16 mouse cellular contexts compared by ENCODE assay signal in the genomic region with DNA sequence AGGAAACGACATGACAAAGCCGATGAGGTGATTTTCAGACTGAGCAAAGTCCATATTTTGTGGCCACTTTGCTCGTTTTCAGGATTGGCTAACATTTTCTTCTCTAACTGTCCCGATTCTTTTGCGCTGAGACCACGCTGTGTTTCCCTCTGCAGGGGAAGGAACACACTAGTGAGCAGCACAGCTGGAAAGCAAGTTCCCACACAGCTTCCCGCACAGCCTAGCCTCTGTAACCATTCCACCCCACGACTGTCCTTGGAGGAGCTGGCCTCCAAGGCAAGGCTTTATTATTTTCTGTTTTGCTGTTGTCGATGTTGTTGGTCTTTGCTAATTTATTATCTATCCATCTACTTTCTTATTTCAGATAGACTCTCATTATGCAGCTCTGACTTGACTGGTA. TPM values are rescaled to one million over a fixed set of nuclear protein-coding genes. Genes with fewer than 3 reads are reported as not detected.
DNase-seq lines count a peak whose midpoint lies in the region; ATAC-seq and TF ChIP-seq lines count a peak whose summit lies in the region.
"Had no signal": no experiment of that assay in that cellular context is flagged by ENCODE, and none has a peak within 500 bp of the region (broad histone marks: within the 10 kb centered on the region; RNA-seq: fewer than 3 reads in every experiment).

No protein-coding gene starts in this region.

- H3K4me2 ChIP-seq in forebrain, embryonic 13.5 days, result no peak overlapping the region
- H3K4me2 ChIP-seq in forebrain, postnatal 0 days (ENCODE audit: low read depth), result no peak overlapping the region
- no peak overlapping the region for H3K4me2 ChIP-seq in hindbrain, postnatal 0 days (ENCODE audit: low read depth, low read length)
- no peak overlapping the region for H3K4me2 ChIP-seq in hindbrain, embryonic 16.5 days (ENCODE audit: low read length)
- H3K4me2 ChIP-seq in limb, embryonic 11.5 days (ENCODE audit: low read depth, severe bottlenecking), result no peak overlapping the region

- ATAC-seq in forebrain, embryonic 13.5 days, result peak; percentile 12; the same call in 1 of the 2 replicates
- no peak for ATAC-seq in forebrain, postnatal 0 days
- no peak for ATAC-seq in hindbrain, postnatal 0 days
- ATAC-seq in hindbrain, embryonic 16.5 days, result no peak
- ATAC-seq in limb, embryonic 11.5 days (ENCODE audit: insufficient number of reproducible peaks, low FRiP score, low TSS enrichment, low read depth), result no peak
- ATAC-seq: activated CD4-positive, CD25-positive, alpha-beta regulatory T cell, adult 4 months had no signal

- no peak overlapping the region for H3K9ac ChIP-seq in forebrain, embryonic 13.5 days
- H3K9ac ChIP-seq in forebrain, postnatal 0 days, result no peak overlapping the region
- H3K9ac ChIP-seq in hindbrain, postnatal 0 days (replicated peaks; ENCODE audit: low read length), result no peak overlapping the region
- H3K9ac ChIP-seq in hindbrain, embryonic 16.5 days (ENCODE audit: low read depth, low read length), result no peak overlapping the region
- H3K9ac ChIP-seq in limb, embryonic 11.5 days (ENCODE audit: low read length), result no peak overlapping the region

- no peaks in the 10 kb centered on the region for H3K9me3 ChIP-seq in forebrain, embryonic 13.5 days (replicated peaks)
- no peaks in the 10 kb centered on the region for H3K9me3 ChIP-seq in forebrain, postnatal 0 days (ENCODE audit: low read length)
- no peaks in the 10 kb centered on the region for H3K9me3 ChIP-seq in hindbrain, postnatal 0 days (ENCODE audit: low read length)
- H3K9me3 ChIP-seq in hindbrain, embryonic 16.5 days (ENCODE audit: control insufficient read depth, low read length), result no peaks in the 10 kb centered on the region
- no peaks in the 10 kb centered on the region for H3K9me3 ChIP-seq in embryonic facial prominence, embryonic 10.5 days
- H3K9me3 ChIP-seq in limb, embryonic 11.5 days (ENCODE audit: control insufficient read depth, low read length), result no peaks in the 10 kb centered on the region

- peaks cover 17% of the 10 kb centered on the region for H3K4me1 ChIP-seq in forebrain, embryonic 13.5 days
- H3K4me1 ChIP-seq in forebrain, postnatal 0 days (ENCODE audit: insufficient read depth), result no peaks in the 10 kb centered on the region
- H3K4me1 ChIP-seq in hindbrain, postnatal 0 days (ENCODE audit: insufficient read depth, low read length), result no peaks in the 10 kb centered on the region
- peaks cover 3% of the 10 kb centered on the region for H3K4me1 ChIP-seq in hindbrain, embryonic 16.5 days (ENCODE audit: control insufficient read depth, insufficient read depth, low read depth, low read length)
- H3K4me1 ChIP-seq in embryonic facial prominence, embryonic 10.5 days, result peaks cover 8% of the 10 kb centered on the region; the same call in 1 of the 2 replicates
- H3K4me1 ChIP-seq in limb, embryonic 11.5 days (ENCODE audit: control insufficient read depth, insufficient read depth, low read length), result peaks cover 11% of the 10 kb centered on the region; the same call in 1 of the 2 replicates

- 47% methylated on average over 9 of the region's 9 CpGs for WGBS in forebrain, embryonic 13.5 days
- WGBS in forebrain, postnatal 0 days, result 53% methylated on average over 9 of the region's 9 CpGs
- 45% methylated on average over 9 of the region's 9 CpGs for WGBS in hindbrain, postnatal 0 days
- 26% methylated on average over 9 of the region's 9 CpGs for WGBS in hindbrain, embryonic 16.5 days
- WGBS in embryonic facial prominence, embryonic 10.5 days, result 60% methylated on average over 9 of the region's 9 CpGs
- WGBS in limb, embryonic 11.5 days, result 53% methylated on average over 9 of the region's 9 CpGs

- H3K36me3 ChIP-seq in forebrain, embryonic 13.5 days (ENCODE audit: poor library complexity, severe bottlenecking), result no peaks in the 10 kb centered on the region
- H3K36me3 ChIP-seq in forebrain, postnatal 0 days (ENCODE audit: insufficient read depth), result no peaks in the 10 kb centered on the region
- no peaks in the 10 kb centered on the region for H3K36me3 ChIP-seq in hindbrain, postnatal 0 days (ENCODE audit: insufficient read depth, low read length)
- H3K36me3 ChIP-seq in hindbrain, embryonic 16.5 days (ENCODE audit: control insufficient read depth, insufficient read depth, low read length), result no peaks in the 10 kb centered on the region
- H3K36me3 ChIP-seq in embryonic facial prominence, embryonic 10.5 days (replicated peaks), result no peaks in the 10 kb centered on the region
- no peaks in the 10 kb centered on the region for H3K36me3 ChIP-seq in limb, embryonic 11.5 days (ENCODE audit: control insufficient read depth, insufficient read depth, low read length)

- H3K27me3 ChIP-seq in forebrain, embryonic 13.5 days, result no peaks in the 10 kb centered on the region
- no peaks in the 10 kb centered on the region for H3K27me3 ChIP-seq in forebrain, postnatal 0 days (ENCODE audit: insufficient read depth, low read length)
- no peaks in the 10 kb centered on the region for H3K27me3 ChIP-seq in hindbrain, postnatal 0 days (ENCODE audit: insufficient read depth, low read length)
- no peaks in the 10 kb centered on the region for H3K27me3 ChIP-seq in hindbrain, embryonic 16.5 days (replicated peaks; ENCODE audit: control insufficient read depth, insufficient read depth, low read length)
- peaks cover 27% of the 10 kb centered on the region for H3K27me3 ChIP-seq in embryonic facial prominence, embryonic 10.5 days (replicated peaks; ENCODE audit: low read depth, poor library complexity, severe bottlenecking)
- H3K27me3 ChIP-seq in limb, embryonic 11.5 days (ENCODE audit: control insufficient read depth, insufficient read depth, low read length), result no peaks in the 10 kb centered on the region

- no peak for DNase-seq in forebrain, postnatal 0 days
- no peak for DNase-seq in hindbrain, postnatal 0 days (ENCODE audit: low spot score)
- no peak for DNase-seq in embryonic facial prominence, embryonic 10.5 days (ENCODE audit: low spot score)
- DNase-seq in limb, embryonic 11.5 days (ENCODE audit: low spot score), result no peak
- DNase-seq in left cerebral cortex, adult 8-10 months (ENCODE audit: low spot score in 2 of 2), result no peak
- no peak for DNase-seq in right cerebral cortex, postnatal 36 days (ENCODE audit: low spot score in 2 of 2)
- DNase-seq: cerebellum, postnatal 36 days; lung, adult 2 months had no signal

- TF ChIP-seq CTCF in forebrain, postnatal 0 days (IDR thresholded peaks at IDR 0.05; ENCODE audit: low read depth), result no peak
- TF ChIP-seq CTCF in hindbrain, postnatal 0 days (IDR thresholded peaks at IDR 0.05; ENCODE audit: low read depth), result no peak

- no peak overlapping the region for H3K4me3 ChIP-seq in forebrain, embryonic 13.5 days
- H3K4me3 ChIP-seq in forebrain, postnatal 0 days (ENCODE audit: low read depth, low read length), result no peak overlapping the region
- no peak overlapping the region for H3K4me3 ChIP-seq in hindbrain, postnatal 0 days (ENCODE audit: low read length)
- no peak overlapping the region for H3K4me3 ChIP-seq in hindbrain, embryonic 16.5 days (ENCODE audit: low read length)
- no peak overlapping the region for H3K4me3 ChIP-seq in embryonic facial prominence, embryonic 10.5 days
- no peak overlapping the region for H3K4me3 ChIP-seq in limb, embryonic 11.5 days (ENCODE audit: low read depth, low read length)

- H3K27ac ChIP-seq in forebrain, embryonic 13.5 days, result peak overlapping the region; percentile 21; the same call in 1 of the 2 replicates
- no peak overlapping the region for H3K27ac ChIP-seq in forebrain, postnatal 0 days (ENCODE audit: low read depth, low read length)
- H3K27ac ChIP-seq in hindbrain, postnatal 0 days, result peak overlapping the region; percentile 66
- no peak overlapping the region for H3K27ac ChIP-seq in hindbrain, embryonic 16.5 days (ENCODE audit: low read depth, low read length)
- peak overlapping the region; percentile 40; the same call in 1 of the 2 replicates for H3K27ac ChIP-seq in embryonic facial prominence, embryonic 10.5 days (replicated peaks)
- peak overlapping the region; percentile 83; the same call in 1 of the 2 replicates for H3K27ac ChIP-seq in limb, embryonic 11.5 days (replicated peaks; ENCODE audit: low read depth, low read length)

RNA-seq across cellular contexts. Expression of a gene that starts 27.4 kb away (rescaled TPM):
- polyA plus RNA-seq in forebrain, embryonic 13.5 days (2015; fragmentation: Nextera tagmentation; extraction: Ambion mirVana), result 0.79 and 1.0 TPM in 2 replicates
- total RNA-seq in forebrain, postnatal 0 days (2014; rRNA removed), result not detected in 2 replicates
- polyA plus RNA-seq in forebrain, postnatal 0 days (2015; fragmentation: Nextera tagmentation; extraction: Ambion mirVana), result 0.14 TPM in 1 of 2 replicates, not detected in the other
- not detected in 2 replicates for total RNA-seq in hindbrain, postnatal 0 days (2014; rRNA removed)
- 0.45 TPM in 1 of 2 replicates, not detected in the other for polyA plus RNA-seq in hindbrain, postnatal 0 days (2015; fragmentation: Nextera tagmentation; extraction: Ambion mirVana)
- 0.24 TPM in 1 of 2 replicates, not detected in the other for polyA plus RNA-seq in hindbrain, embryonic 16.5 days (2015; fragmentation: Nextera tagmentation; extraction: Ambion mirVana)
- polyA plus RNA-seq in embryonic facial prominence, embryonic 10.5 days (2016; fragmentation: Nextera tagmentation; extraction: Ambion mirVana), result 4.1 and 4.8 TPM in 2 replicates
- polyA plus RNA-seq in limb, embryonic 11.5 days (2014; fragmentation: Nextera tagmentation; extraction: Ambion mirVana), result 5.8 and 9.8 TPM in 2 replicates
- total RNA-seq in left cerebral cortex, adult 8-10 months (2022), result not detected
- total RNA-seq: gastrocnemius, postnatal 25 days; left cerebral cortex, postnatal 14 days; midbrain, postnatal 0 days had no signal
- polyA plus RNA-seq: activated CD4-positive, CD25-positive, alpha-beta regulatory T cell, adult 4 months; large intestine, adult 2 months; lung, adult 2 months; spleen, adult 2 months had no signal

RNA-seq across cellular contexts. Expression of a gene that starts 57.1 kb away (rescaled TPM):
- polyA plus RNA-seq in forebrain, embryonic 13.5 days (2015; fragmentation: Nextera tagmentation; extraction: Ambion mirVana), result 5.0 and 5.1 TPM in 2 replicates
- total RNA-seq in forebrain, postnatal 0 days (2014; rRNA removed), result 2.2 and 2.5 TPM in 2 replicates
- 1.8 and 2.1 TPM in 2 replicates for polyA plus RNA-seq in forebrain, postnatal 0 days (2015; fragmentation: Nextera tagmentation; extraction: Ambion mirVana)
- total RNA-seq in hindbrain, postnatal 0 days (2014; rRNA removed), result 1.8 and 3.1 TPM in 2 replicates
- polyA plus RNA-seq in hindbrain, postnatal 0 days (2015; fragmentation: Nextera tagmentation; extraction: Ambion mirVana), result 2.6 and 3.0 TPM in 2 replicates
- polyA plus RNA-seq in hindbrain, embryonic 16.5 days (2015; fragmentation: Nextera tagmentation; extraction: Ambion mirVana), result 3.5 and 4.4 TPM in 2 replicates
- 6.7 and 7.8 TPM in 2 replicates for polyA plus RNA-seq in embryonic facial prominence, embryonic 10.5 days (2016; fragmentation: Nextera tagmentation; extraction: Ambion mirVana)
- 10.4 and 12.5 TPM in 2 replicates for polyA plus RNA-seq in limb, embryonic 11.5 days (2014; fragmentation: Nextera tagmentation; extraction: Ambion mirVana)
- 1 to 10 TPM; 4.5 to 7.5 (median 5.5) TPM for total RNA-seq in left cerebral cortex, adult 8-10 months (2022)

Comparison
In these comparisons a context has a peak if more than half of its experiments do, and no peak if none do; other contexts are left out.
1. H3K27ac ChIP-seq: peak in forebrain, embryonic 13.5 days (single experiment), hindbrain, postnatal 0 days (single experiment), embryonic facial prominence, embryonic 10.5 days (single experiment) and limb, embryonic 11.5 days (single experiment); none in forebrain, postnatal 0 days (single experiment) and hindbrain, embryonic 16.5 days (single experiment).